Mouse (Mus musculus) thymus, postnatal 10 days (tissue): ENCODE results near the gene Idh2.

Experiments
- DNase-seq, 2 experiments: peaks; one replicate each; pipeline ENCODE4 v3.0.0; 2021; ENCODE audit warnings: low spot score in 2 of 2

Gene Idh2

DNA sequence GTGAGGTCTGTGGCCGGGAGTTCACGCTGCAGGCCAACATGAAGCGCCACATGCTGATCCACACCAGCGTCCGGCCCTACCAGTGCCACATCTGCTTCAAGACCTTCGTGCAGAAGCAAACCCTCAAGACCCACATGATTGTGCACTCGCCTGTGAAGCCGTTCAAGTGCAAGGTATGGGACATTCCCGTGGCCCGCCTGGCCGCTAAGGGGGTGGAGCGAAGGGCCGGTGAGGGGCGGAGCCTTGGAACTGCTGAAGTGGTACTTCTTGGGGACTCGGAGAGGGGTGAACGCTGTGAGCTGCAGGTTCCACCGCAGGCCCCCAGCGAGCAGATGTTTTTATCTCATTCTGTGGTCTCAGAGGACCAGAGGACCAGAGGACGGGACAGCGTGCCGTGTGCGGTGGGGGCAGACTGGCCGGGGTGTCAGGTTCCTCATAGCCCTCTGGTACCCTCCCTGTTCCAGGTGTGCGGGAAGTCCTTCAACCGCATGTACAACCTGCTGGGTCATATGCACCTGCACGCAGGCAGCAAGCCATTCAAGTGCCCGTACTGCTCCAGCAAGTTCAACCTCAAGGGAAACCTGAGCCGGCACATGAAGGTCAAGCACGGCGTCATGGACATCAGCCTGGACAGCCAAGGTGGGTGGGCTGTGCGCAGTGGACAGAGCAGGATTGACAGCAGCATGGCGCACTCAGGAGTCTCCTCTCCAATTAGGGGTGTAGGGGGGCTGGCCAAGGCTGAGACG is 29.0 kb downstream of the Idh2 start:
- no peak for DNase-seq

DNA sequence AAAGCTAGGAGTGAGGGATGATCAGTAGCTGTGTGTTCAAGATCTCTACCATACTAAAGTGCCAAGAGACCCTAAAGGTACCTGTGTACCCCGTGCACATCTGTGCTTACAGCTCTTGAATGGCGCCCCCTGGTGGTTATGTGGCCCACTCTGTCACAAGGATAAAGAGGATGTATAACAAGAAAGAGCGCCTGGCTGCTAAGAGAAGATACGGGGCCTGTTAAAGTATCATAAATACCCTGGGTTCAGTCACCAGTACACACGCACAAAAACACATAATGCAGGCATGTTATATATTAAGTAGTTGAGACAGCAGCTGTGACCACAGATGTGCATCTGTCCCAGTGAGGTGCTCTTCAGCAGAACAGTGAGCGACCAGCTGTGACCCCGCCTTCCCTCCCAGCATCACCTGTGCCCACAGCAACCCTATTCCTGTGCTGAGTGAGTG is 30.7 kb downstream of the Idh2 start:
- DNase-seq: peak; percentile 75 to 86

DNA sequence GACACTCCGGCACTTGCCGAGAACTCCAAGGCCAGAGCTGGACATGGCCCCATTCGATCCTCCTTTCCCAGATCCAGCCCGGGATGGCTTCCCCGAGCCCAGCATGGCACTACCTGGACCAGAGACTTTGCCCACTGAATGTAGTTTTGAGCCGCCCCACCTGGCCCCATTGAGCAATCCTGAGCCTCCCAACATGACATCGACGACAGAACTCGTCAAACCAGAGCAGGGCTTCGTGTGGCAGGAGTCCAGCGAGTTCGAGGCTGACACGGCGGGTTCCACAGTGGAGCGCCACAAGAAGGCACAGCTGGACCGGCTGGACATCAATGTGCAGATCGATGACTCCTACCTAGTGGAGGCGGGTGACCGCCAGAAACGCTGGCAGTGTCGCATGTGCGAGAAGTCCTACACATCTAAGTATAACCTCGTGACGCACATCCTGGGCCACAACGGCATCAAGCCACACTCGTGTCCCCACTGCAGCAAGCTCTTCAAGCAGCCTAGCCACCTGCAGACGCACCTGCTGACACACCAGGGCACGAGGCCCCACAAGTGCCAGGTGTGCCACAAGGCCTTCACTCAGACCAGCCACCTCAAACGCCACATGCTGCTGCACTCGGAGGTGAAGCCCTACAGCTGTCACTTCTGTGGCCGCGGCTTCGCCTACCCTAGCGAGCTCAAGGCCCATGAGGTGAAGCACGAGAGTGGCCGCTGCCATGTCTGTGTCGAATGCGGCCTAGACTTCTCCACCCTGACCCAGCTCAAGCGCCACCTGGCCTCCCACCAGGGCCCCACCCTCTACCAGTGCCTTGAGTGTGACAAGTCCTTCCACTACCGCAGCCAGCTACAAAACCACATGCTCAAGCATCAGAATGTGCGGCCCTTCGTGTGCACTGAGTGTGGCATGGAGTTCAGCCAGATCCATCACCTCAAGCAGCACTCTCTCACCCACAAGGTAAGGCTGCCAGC is 33.3 kb downstream of the Idh2 start:
- DNase-seq: peak in 1 of 2 experiments; percentile 22

DNA sequence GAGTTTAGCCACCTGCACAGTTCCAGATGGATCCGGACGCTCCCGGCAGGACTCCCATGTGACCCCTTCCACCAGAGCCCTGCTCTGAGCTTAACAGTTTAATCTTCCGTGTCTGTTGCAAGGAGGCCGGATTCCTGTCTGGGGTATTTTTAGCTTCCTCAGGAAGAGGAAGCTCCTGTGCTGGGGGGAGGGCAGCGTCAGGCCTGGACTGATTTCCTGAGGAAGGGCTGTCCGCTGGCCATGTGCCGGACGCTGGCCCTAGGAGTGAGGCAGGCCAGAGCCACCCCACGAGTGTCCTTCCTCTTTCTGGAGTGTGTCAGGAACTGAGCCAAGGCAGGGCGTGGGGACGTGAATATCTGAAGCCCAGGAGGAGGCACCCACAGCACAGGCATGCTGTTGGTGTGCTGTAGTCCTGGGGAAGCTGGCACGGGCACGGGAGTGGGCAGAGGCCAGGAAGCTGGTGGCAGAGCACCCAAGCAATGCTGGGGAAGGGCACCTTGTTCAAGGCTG is 36.3 kb downstream of the Idh2 start:
- no peak for DNase-seq

DNA sequence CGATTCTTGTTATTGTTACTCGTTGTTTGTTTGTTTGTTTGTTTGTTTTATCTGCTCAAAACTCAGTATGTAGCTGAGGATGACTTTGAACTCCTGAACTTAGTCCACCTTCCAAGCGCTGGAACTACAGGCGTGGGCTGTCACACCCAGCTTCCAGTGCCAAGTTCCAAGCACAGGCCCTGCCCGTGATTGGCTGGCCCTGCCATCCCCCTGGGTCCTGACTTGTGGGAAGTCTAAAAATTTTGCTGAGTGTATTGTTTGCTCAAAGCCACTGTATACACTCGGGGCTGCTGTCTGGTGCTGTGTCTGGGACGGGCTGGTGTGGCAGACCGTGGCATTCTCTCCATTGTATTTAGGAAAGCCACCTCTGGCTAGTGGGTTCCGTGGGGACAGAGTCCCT is 37.4 kb downstream of the Idh2 start:
- no peak for DNase-seq

DNA sequence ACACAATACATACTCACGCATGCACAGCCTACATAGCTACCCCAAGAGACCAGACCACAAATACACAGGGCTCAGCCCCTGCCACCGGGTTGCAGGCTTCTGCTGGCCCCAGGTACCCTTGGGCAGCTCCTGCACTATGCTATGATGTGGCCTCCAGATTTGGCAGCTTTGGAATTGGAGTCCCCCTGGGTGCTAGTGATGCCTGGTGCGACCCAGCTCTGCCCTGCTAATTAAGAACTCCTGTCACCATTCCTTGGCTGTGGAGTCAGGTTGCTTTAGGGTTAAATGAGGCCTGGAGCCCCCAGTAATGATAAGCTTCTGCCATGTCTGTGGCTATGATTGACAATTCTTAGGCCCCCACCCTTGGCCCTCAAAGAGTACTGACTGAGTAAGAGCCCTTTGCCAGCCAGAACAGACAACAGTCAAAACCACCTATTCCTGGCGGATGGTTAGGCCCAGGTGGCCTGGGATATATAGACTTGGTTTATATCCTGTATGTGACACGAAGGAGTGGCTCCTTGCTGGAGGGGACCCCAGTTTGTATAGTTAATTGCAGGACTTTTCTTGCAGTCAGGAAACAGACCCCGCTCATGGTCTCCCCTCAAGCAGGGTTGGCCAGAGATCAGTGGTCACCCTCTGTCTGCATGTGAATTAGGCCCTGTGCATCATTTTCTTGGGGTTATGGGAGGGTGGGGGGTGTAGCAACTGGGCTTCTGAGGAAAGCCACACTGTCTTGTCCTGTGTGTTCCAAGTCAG is 38.1 kb downstream of the Idh2 start:
- no peak for DNase-seq

DNA sequence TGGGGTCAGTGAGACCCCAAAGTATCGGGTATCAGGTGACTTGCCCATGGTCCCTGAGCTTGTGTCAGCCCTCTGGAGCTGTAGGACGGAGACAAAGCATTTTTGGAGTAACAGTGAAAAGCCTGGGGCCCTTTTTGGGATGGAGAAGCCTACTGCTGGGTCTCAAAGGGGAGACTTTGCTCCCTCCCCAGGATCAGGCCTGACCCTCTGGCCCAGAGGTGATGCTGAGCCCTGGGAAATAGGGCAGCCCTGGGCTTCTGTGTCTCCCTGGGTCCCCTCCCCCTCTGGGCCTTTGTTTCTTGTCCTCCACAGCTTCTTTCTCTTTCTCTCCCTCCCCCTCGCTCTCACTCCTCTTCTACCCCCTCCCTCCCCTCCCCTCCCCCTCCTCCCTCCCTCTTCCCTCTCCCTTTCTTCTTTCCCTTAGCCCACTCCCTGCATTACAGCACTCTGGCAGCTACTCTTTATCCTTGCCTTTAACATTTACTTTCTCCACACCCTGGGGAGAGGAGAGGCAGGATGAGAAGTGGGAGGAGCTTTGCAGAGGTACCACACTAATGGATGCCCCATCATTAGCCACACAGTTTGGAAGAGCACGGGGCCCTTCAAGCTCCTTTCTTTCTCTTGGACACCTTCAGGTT is 39.1 kb downstream of the Idh2 start:
- no peak for DNase-seq

DNA sequence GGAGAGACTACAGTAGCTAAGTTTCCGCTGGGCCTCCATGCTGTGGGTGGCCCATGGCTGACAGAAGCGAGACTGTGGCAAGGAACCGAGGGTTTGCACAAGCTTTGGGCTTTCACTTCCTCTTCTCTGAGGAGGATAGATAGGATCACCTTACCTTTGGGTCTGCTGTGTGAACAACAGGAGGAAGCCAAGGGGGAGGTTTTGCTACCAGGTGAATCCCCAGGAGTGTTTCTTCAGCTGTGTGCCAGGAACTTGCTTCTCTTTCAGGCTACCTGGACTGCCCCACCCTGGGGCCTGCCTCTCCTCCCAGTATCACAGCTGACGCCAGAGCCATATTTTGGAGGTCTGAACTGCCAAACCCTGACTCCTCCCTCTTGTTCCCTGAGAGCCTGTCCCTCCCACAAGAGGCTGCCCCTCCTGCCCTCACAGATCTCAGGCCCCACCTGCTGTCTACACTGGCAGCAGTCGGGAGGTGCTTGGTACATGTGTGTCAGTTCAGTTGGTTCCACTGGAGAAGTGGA is 40.2 kb downstream of the Idh2 start:
- no peak for DNase-seq

DNA sequence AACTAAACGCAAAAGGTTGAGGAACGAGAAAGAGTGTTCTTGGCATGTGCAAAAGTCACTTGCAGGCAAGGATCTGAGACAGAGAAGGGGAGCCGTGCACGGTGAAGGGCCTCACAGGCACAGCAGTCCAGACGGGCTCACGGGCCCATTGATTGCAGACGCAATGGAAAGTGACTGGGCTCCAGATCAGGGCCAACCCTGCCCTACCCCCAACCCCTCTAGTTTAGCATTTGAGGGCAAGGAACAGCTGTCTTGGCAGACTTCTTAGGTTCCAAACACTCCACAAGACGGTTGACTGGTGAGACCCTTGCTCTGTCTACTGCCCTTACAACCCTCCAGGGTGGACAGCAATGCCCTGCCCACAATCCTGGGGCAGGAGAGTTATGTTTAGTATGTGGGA is 41.7 kb downstream of the Idh2 start:
- DNase-seq: no peak

DNA sequence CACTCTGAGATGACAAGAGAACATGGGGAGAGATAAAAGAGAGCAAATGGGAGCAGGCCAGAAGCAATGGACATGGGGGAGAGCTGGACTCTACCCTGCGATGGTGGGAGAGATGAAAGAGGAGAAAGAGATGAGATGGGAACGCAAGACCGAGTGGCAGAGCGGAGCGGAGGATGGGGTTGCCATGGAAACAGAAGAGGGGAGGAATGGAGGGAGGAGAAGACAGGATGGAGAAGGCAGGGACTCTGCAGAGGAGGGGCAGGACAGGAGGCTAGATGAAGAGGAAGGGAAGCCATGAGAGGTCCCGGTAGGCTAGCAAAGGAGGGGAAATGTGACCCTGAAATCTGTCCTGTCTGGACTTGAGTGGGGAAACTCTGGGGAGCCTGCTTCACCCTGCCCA is 42.9 kb downstream of the Idh2 start:
- no peak for DNase-seq

DNA sequence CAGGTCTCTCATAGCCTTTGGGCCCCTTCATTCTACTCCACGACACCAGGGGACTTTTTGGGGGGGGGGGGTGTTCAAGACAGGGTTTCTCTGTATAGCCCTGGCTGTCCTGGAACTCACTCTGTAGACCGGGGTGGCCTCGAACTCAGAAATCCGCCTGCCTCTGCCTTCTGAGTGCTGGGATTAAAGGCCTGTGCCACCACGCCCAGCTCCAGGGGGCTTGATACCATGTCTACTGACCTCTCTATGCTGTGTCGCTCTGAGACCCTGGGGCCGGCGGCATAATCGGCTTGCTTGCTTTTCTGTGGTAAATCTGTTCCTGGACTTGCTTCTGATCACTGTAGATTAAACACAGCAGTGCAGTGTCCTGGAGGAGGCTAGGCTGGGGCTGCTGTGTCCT is 44.0 kb downstream of the Idh2 start:
- DNase-seq: no peak

DNA sequence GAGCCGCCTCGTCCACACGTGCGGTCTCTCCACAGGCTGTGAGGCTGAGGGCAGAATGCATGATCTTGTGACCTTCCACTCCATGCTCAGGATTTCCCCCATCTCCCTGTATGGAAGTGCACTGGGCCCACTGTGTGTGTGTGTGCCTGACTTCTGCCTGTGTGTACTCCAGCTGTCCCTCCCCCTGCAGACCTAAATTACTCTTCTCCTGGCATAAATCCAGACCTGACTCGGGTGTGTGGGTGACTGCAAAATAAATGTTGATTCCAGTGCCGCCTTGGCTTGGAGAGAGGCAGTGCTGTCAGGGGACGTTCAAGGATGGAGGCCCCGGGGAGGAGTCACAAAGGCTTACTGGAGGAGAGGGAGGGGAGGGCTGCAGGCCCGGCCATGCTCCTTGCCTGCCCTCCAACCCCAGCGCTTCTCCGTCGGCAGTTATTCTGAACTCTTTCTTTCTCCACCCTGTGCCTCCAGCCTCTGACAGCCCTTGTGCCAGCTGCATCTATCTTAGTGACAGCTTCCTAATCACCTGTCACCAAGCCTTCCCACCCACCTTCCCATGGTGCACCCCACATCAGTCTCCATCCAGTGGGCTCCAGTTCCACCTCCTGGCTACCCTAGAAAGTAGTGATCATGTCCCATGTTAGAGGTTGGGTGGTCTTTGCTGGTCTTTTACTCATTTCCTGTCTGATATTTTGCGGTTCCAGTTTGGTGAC is 45.4 kb downstream of the Idh2 start:
- DNase-seq: no peak

DNA sequence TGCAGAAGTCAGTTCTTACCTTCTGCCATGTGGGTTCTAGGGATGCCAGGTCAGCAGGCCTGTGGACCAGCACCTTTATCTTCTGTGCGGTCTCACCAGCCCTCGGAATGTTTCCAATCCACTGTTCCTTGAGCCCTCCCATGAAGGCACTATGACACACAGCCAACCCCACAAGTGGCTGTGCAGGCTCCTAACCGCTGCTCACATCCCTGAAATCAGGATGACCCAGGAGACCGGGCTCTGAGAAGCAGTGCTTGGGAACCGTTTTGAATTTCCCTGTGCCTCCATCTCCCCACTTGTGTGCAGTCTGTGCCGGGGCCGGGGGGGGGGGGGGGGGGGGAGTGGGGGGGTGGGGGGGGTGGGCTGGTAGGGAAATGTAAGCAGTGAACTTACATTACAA is 46.9 kb downstream of the Idh2 start:
- DNase-seq: no peak

DNA sequence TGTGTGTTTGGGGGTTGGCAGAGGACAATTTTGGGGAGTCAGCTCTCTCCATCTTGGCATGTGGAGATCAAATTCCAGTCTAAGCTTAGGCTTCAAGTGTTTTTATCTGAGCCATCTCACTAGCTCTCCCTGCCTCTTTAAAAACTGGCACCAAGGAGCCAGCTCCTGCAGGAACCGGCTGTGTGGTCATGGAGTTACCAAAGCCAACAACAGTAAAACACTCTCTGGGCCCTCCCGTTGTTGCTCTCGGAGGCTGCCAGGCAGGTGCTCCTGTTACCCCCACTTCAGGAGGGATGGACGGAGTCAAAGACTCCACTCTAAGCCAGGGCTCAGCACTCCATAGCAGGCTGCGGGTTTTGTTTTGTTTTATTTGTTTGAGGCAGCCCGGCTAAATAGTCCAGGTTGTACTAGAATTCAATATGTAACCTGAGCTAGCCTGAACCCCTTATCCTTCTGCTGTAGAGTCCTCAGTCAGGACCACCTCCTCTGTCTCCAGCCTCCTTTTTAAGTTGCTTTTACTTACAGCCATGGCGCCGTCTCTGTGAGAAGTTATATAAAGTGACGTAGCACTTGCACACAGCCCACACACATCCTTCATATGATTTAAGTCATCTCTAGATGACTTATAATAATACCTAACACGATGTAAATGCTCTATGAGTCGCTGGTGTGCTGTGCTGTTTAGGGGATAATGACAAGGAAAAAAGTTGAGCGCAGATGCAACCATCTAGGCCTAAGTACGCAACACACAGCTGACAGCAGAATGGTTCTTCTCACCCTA is 48.3 kb downstream of the Idh2 start:
- no peak for DNase-seq

DNA sequence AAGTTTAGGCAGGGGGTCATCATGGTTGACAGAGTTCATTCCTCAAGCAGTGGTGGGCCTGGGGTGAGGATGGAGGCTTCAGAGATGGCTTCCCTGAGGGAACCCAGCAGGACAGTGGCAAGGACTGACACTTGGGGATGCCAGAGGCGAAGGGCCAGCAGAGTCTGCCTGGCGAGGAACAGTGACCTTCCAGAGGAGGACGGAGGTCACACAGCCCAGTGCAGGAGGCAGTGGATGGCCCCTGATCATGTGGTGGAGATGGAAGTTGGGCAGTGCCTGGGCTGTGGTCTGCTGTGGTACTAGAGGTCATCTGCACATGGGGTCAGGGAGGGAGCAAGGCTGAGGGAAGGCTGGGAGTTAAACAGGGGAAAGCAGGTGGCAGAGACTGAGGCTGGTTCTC is 49.9 kb downstream of the Idh2 start:
- no peak for DNase-seq

DNA sequence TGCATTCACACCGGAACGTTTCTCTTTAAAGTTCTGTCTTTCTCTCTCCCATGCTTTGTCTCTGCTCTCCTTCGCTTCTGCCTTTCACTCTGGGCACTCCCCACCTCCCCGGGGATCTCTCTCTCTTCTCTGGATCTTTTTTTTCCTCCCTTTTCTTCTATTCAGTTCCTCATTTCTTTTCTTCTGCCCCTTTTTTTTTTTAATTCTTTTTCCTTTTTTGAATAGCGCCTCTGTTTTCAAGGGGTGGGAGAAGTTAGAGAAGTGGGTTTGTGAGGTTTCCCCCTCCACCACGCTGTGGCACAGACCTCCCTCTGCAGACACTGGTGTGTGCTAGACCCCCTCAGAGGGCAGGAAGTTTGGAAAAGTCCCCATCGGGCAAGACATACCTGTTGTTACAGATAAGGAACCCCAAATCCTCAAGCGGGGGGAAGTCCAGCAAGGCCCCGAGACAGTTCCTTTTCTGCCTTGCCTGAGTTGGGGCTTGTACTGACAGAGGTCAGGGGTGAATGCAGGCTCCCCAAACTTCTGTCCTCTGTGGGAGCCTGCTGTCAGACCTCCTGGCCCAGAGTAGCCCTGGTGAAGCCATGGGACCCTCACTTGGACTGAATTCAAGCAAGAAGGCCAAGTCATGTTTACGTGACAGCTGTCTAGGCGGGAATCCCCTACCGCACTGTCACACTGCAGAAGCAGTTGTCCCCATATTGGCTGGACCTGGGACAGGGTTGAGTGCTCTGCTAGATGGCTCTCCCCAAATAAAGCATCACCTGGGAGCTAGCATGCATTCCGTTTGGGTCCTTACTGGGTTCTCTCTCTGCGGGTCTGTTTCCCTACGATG is 51.1 kb downstream of the Idh2 start:
- DNase-seq: no peak

DNA sequence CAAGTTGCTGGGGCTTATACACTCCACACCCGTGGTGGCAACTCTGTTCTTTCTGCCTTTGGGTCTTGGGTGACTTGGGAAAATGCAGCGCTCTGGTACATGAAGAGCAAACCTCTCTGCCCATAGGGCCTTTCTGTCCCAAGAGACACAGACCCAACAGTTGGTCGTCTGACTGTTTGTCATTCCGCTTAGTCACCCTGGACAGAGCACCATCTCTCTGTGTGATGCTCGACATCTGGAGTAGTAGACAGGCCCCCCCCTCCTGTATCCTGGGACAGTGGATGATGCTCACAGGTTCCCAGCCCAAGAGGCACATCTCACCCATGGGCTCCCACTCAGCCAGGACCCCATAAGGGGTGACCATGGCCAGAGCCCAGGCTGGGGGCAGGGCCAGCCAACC is 51.9 kb downstream of the Idh2 start:
- no peak for DNase-seq

DNA sequence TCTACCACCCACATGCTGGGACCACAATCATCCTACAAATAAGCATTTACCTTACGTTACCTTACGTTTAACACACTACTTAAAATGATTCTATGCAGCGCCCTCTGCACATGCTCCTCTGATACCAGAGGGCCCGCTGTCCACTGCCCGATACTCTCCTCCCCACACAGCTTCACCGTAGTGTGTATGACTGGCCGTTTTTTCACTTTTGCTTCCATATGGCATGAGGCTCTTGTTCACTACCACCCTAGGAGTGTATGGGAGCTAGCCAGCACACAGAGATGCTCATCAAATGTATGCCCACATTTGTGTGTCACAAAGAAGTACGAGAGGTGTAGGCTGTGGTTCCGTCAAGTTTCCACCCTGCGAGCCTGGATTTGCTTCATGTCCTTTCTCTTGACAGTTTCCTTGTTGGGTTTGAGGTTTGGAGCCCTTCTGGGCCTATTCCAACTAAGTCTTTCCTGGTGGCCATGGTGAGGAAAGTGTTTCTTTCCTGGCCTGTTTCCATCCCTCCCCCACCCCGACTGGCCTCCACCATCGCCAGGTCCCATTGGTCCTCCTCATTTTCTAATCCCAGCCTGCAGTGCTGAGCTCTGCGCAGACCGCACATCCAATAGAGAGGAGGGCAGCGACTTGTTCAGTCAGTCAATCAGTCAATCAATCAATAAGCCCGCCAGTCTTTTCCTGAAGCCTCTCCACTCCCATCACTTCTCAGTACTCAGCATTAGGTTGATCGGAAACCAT is 52.9 kb downstream of the Idh2 start:
- no peak for DNase-seq
